Mouse (Mus musculus) small intestine, adult 2 months (tissue): ENCODE results near the gene Gm27027. TPM values are rescaled to one million over a fixed set of nuclear protein-coding genes. Genes with fewer than 3 reads are reported as not detected.

ENCODE experiments used
- H3K27ac ChIP-seq: fragments of 200-500 bp; 2 replicates; pipeline ENCODE4 v1.5.1; 2012; ENCODE audit warnings: low read depth, low read length, control low read depth, inconsistent platforms; ENCODE audit not compliant: insufficient read depth
- H3K27me3 ChIP-seq: fragments of 200-500 bp; 2 replicates; pipeline ENCODE4 v1.6.1; 2012; ENCODE audit warnings: mild to moderate bottlenecking, moderate library complexity, low read length, inconsistent platforms; ENCODE audit not compliant: control insufficient read depth, insufficient read depth
- H3K36me3 ChIP-seq: fragments of 200-500 bp; 2 replicates; pipeline ENCODE4 v1.6.1; 2012; ENCODE audit warnings: mild to moderate bottlenecking, low read length, control low read depth, inconsistent platforms; ENCODE audit not compliant: control insufficient read depth, insufficient read depth
- H3K4me1 ChIP-seq: fragments of 200-500 bp; 2 replicates; pipeline ENCODE4 v1.6.1; 2012; ENCODE audit warnings: low read length, inconsistent platforms, mixed read lengths; ENCODE audit not compliant: control insufficient read depth, insufficient read depth, insufficient read length
- H3K4me3 ChIP-seq: fragments of 200-500 bp; 2 replicates; pipeline ENCODE4 v1.5.1; 2012; ENCODE audit warnings: low read depth, mild to moderate bottlenecking, control low read depth, inconsistent platforms, low read length, moderate library complexity
- CTCF ChIP-seq: fragments of 200-500 bp; IDR thresholded peaks from 2 replicates; pipeline ENCODE4 v1.5.1; 2012; ENCODE audit warnings: low read depth, mild to moderate bottlenecking, control low read depth, inconsistent platforms, low read length, moderate library complexity, mixed read lengths; ENCODE audit not compliant: insufficient replicate concordance, insufficient read length; ENCODE audit errors: extremely low read depth
- POLR2A ChIP-seq: fragments of 200-500 bp; IDR thresholded peaks from 2 replicates; pipeline ENCODE4 v1.6.1; 2012; ENCODE audit warnings: low read depth, mild to moderate bottlenecking, control low read depth, inconsistent platforms, low read length, moderate library complexity
- WGBS: fragments of 180-500 bp; shearing (Covaris S2); methylation state at CpG from one replicate; pipeline ENCODE4 v1.1.7; 2018; 5-methylcytosine and 5-hydroxymethylcytosine counted together
- polyA plus RNA-seq: library from polyadenylated mRNA; depleted of rRNA; stranded (reverse); fragments of >200 nt; gene quantifications from 2 replicates; pipeline ENCODE4 v1.2.3, GENCODE M21; 2012

Gm27027 gene
- polyA plus RNA-seq, 1 experiment, result 1.2 TPM

DNA sequence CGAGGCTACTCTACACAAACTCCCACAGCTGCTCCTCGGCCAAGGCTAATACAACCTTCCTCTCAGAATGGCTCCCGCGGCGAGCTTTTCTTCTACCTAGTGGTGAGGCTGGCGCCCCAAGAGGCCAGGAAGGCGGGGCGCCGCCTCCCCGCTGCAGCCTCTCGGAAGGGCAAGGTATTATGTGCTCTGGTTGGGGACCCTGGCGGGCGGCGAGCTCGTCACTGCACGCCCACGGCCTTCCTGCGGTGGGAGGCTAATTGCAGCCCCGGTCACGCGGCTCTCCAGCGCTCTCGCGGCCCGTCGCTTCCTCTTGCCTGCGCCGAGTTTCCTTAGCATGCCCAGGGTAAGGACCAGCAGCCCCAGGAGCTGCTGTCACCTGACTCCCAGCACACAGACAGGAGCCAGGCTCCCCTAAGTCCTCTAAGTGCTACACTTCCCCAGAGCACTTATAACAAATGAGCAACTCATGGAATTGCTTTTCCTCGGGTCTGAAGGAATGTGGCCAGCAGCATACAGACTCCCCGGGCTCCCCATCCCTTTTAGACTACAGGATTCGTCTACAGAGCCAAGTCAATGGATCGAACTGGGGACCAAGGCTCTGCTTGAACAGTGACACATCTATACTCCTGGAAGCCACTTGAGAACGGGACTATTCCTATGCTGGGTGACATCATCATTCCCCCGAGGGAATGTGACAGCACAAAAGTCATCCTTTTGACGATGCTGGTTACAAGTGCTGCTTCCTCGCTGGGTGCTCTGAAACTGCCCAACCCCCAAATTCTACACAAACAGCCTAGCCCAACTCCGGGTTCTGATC is 19.5 kb downstream of the Gm27027 start:
- Histone ChIP-seq H3K27ac (peak overlapping the region; percentile 10), H3K4me3 (peak overlapping the region; percentile 54), H3K4me1 (peaks cover 8% of the 10 kb centered on the region), H3K27me3 (no peaks in the 10 kb centered on the region), H3K36me3 (peaks cover 17% of the 10 kb centered on the region)
- WGBS, result 2% methylated on average over 37 of the region's 37 CpGs
- TF ChIP-seq POLR2A (no peak), CTCF (peak; percentile 14; the same call in 1 of the 2 replicates)

DNA sequence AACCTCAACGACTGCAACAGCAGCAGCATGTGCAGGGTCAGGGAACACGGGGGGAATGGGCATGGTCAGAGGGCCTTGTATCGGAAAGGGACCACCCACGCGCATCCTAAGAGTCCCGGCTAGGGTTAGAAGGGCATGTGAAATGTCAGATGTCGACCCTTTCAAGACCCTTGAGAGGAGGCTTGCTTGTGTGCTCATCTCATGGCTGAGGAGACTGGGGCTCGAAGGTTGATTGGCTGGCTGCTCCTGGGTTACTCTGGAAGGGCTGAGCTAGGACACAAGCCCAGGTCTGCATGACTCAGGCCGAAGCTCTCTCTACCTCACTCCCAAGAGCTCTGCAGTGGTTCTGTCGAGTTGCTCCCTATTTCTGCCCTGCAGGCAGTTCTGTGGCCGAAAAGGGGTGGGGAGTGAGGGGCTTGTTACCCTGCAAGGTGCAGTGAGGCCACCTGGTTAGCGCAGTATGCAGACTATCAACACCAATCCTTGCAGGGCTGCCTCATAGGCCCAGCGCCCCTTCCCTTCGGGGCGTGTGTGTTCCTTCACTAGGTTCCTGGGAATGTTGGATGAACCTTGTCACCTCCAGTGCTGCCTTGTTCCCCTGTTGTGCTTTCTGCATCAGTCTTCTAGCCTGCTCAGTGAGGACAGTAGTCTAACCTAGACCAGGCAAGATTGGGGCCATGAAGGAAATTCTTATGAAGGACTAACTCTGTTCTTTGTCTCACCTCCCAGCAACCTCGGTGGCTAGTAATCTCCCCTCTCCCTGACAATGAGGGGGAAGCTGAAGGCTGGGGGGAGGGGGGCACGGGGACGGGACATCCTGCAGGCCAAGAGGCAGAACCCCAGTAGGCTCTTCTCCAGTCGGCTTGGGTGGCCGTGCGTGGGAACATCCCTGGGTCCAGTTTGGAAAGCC is 20.4 kb downstream of the Gm27027 start:
- H3K27ac ChIP-seq, result peak overlapping the region; percentile 10
- peak overlapping the region; percentile 54 for H3K4me3 ChIP-seq
- H3K4me1 ChIP-seq, result peaks cover 8% of the 10 kb centered on the region
- H3K36me3 ChIP-seq, result peaks cover 9% of the 10 kb centered on the region; the same call in 1 of the 2 replicates
- 43% methylated on average over 21 of the region's 21 CpGs for WGBS
- TF ChIP-seq CTCF (no peak), POLR2A (no peak)
- H3K27me3 ChIP-seq, result no peaks in the 10 kb centered on the region

DNA sequence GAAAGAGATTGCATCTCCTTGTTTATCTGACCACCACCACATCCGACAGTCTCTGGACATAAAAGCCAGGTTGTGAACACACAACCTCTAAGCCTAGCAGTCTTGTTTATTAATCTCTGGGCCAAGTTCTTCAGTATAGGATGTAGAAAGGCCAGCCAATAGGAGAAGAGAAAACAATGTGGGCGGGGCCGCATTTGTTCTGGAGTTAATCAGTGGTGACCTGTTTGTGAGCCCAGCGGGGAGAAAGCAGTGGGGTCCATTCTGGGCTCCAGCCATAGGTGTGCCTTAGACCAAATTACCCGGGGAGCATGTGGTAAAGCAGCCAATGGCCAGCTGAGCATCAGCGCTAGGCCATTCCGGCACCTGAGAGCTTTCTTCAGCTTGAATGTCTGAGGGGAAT is 21.1 kb downstream of the Gm27027 start:
- no peaks in the 10 kb centered on the region for H3K27me3 ChIP-seq
- no peak for TF ChIP-seq CTCF
- no peak for TF ChIP-seq POLR2A
- H3K27ac ChIP-seq, result no peak overlapping the region
- peaks cover 8% of the 10 kb centered on the region for H3K4me1 ChIP-seq
- WGBS, result 58% methylated on average over 7 of the region's 7 CpGs
- no peak overlapping the region for H3K4me3 ChIP-seq
- H3K36me3 ChIP-seq, result 0 out of 2 replicates have a peak, but pooled peaks cover 4% of the 10 kb centered on the region

DNA sequence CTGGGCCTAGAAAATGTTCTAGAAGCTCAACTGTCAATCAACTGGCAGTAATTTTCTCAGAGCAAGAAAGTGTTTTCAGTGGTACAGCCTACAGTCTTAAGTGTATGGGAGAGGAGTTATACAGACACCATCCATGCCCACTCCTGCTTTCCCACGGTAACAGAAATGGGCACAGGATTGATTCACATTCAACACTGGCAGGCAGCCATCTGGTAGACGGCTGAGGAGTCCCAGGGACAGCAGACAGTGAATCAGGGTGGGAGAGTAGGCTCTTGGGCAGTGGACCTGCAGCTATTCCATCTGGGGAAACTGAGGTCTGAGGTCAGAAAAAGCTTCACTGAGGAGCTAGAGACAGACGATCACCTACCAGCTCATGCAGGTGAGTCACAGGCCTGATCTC is 24.5 kb downstream of the Gm27027 start:
- no peak for TF ChIP-seq POLR2A
- TF ChIP-seq CTCF, result no peak
- Histone ChIP-seq H3K27me3 (no peaks in the 10 kb centered on the region), H3K4me3 (no peak overlapping the region), H3K36me3 (no peaks in the 10 kb centered on the region), H3K27ac (no peak overlapping the region), H3K4me1 (peaks cover 5% of the 10 kb centered on the region)
- WGBS, result 61% methylated on average over 3 of the region's 3 CpGs

DNA sequence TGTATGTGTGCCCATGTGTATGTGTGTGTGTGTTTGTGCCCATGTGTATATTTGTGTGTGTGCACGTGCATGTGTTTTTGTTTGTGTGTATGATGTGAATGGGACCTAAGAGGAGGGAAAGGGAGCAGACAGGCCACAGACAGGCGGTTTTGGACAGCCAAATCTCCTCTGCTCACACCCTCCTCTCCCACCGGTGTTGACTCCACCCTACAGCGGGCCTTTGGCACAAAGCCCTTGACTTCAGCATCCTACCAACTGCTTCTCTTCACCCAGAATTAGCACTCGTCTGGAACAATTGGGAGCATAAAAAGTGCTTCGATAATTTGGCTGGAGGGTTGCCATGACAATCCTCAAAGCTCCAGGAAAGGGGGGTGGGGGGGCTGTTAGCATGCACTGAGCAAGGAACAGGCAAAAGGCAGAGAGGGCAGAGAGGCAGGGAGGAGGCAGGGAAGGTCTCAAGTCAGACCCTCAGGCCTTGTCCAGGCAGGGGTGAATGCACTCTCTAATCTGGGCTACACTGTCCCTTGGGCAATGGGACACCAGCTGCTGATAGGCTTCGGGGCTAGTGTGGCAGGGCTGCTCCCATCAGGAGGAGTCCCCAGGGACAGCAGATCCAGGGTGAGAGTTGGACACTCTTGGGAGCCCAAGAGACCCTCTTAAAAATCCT is 31.5 kb downstream of the Gm27027 start:
- WGBS, result 58% methylated on average over 7 of the region's 7 CpGs
- no peak overlapping the region for H3K4me3 ChIP-seq
- 0 out of 2 replicates have a peak, but pooled peaks cover 1% of the 10 kb centered on the region for H3K4me1 ChIP-seq
- no peak for TF ChIP-seq POLR2A
- no peak for TF ChIP-seq CTCF
- H3K27ac ChIP-seq, result no peak overlapping the region
- no peaks in the 10 kb centered on the region for H3K27me3 ChIP-seq
- H3K36me3 ChIP-seq, result no peaks in the 10 kb centered on the region

DNA sequence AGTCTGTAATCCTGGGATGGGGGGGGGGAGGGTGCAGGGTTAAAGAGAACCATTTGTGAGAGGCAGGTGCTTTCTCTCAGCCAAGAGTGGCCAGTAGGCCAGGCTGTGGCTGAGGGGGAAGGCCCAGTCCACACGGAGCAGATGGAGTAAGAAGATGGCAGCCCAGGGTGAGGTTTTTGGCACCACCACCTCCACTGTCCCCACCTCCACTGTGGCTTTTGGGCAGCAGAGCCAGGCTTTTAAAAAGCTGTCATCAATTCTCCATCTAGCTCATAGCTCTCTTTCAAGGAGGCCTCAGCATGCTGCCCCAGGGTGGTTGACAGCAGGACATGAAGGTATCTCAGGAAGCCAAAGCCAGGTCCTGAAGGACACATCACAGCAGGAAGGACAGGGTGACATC is 32.4 kb downstream of the Gm27027 start:
- H3K4me3 ChIP-seq, result no peak overlapping the region
- H3K36me3 ChIP-seq, result no peaks in the 10 kb centered on the region
- 0 out of 2 replicates have a peak, but pooled peaks cover 1% of the 10 kb centered on the region for H3K4me1 ChIP-seq
- no peak overlapping the region for H3K27ac ChIP-seq
- H3K27me3 ChIP-seq, result no peaks in the 10 kb centered on the region
- TF ChIP-seq POLR2A, result no peak
- no peak for TF ChIP-seq CTCF
- WGBS, result 80% methylated on average over 1 of the region's 1 CpGs

DNA sequence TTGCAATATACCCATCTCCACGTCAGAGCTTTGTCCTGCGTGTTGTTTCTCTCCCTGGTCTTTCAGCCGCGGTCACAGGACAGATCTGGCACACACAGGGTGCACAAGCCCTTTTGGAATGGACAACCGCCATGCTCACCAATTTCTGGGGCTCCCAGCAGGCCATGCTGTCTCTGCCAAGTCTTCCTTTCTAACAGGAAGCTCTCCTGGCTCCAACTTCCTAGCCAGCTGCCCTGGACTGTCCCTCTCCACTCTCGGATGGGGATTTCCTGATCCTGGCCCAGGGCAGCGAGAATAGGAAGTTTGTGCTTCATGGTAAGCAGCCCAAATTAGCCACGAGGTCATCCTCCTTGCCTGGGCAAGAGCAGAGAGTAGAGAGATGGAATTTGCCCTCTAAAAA is 34.4 kb downstream of the Gm27027 start:
- Histone ChIP-seq H3K27me3 (peaks cover 5% of the 10 kb centered on the region), H3K27ac (peak overlapping the region; percentile 26; the same call in 1 of the 2 replicates), H3K4me3 (no peak overlapping the region), H3K36me3 (no peaks in the 10 kb centered on the region), H3K4me1 (peaks cover 7% of the 10 kb centered on the region; the same call in 1 of the 2 replicates)
- no peak for TF ChIP-seq CTCF
- TF ChIP-seq POLR2A, result no peak
- WGBS, result 62% methylated on average over 8 of the region's 8 CpGs
